Mouse (Mus musculus) heart, embryonic 12.5 days (tissue): ENCODE measurements around the gene Ksr2. TPM values are rescaled to one million over a fixed set of nuclear protein-coding genes. Genes with fewer than 3 reads are reported as not detected.
A peak's percentile ranks its signal among the peaks of the same experiment; 100 is the strongest.

Source experiments
- ATAC-seq: fragments of 200-750 bp; cut with Nextera tagmentation; 2 replicates; pipeline ENCODE4 v1.8.0; 2017; ENCODE audit warnings: moderate TSS enrichment, moderate library complexity; ENCODE audit not compliant: insufficient number of reproducible peaks, low FRiP score
- H3K27ac ChIP-seq: fragments of 300-500 bp; sonication (generic); 2 replicates; pipeline ENCODE4 v1.5.1; 2016; ENCODE audit warnings: mild to moderate bottlenecking, moderate library complexity; ENCODE audit not compliant: poor library complexity, severe bottlenecking
- H3K27me3 ChIP-seq: fragments of 300-500 bp; sonication (generic); replicated peaks from 2 replicates; pipeline ENCODE4 v1.6.1; 2016; ENCODE audit warnings: mild to moderate bottlenecking, moderate library complexity
- H3K36me3 ChIP-seq: fragments of 300-500 bp; sonication (generic); 2 replicates; pipeline ENCODE4 v1.6.1; 2016; ENCODE audit warnings: mild to moderate bottlenecking, moderate library complexity
- H3K4me1 ChIP-seq: fragments of 300-500 bp; sonication (generic); replicated peaks from 2 replicates; pipeline ENCODE4 v1.6.1; 2016; ENCODE audit warnings: mild to moderate bottlenecking
- H3K4me2 ChIP-seq: fragments of 300-500 bp; sonication (generic); 2 replicates; pipeline ENCODE4 v1.6.1; 2016; ENCODE audit warnings: mild to moderate bottlenecking, moderate library complexity
- H3K4me3 ChIP-seq: fragments of 300-500 bp; sonication (generic); 2 replicates; pipeline ENCODE4 v1.5.1; 2016; ENCODE audit warnings: mild to moderate bottlenecking
- H3K9ac ChIP-seq: fragments of 300-500 bp; sonication (generic); 2 replicates; pipeline ENCODE4 v1.6.1; 2016; ENCODE audit warnings: mild to moderate bottlenecking, moderate library complexity
- H3K9me3 ChIP-seq: fragments of 300-500 bp; sonication (generic); replicated peaks from 2 replicates; pipeline ENCODE4 v1.6.1; 2016; ENCODE audit warnings: mild to moderate bottlenecking, moderate library complexity
- WGBS: fragments of 180-500 bp; shearing (Covaris S2); methylation state at CpG from one replicate; pipeline ENCODE4 v1.1.7; 2016; 5-methylcytosine and 5-hydroxymethylcytosine counted together
- polyA plus RNA-seq: library from polyadenylated mRNA; unstranded; fragments of >200 nt; fragmentation: Nextera tagmentation; extraction: Ambion mirVana; gene quantifications from 2 replicates; pipeline ENCODE4 v1.2.1, GENCODE M21; 2016

The Ksr2 gene
- polyA plus RNA-seq, 1 experiment from 2014 or later, result 0.15 TPM

DNA sequence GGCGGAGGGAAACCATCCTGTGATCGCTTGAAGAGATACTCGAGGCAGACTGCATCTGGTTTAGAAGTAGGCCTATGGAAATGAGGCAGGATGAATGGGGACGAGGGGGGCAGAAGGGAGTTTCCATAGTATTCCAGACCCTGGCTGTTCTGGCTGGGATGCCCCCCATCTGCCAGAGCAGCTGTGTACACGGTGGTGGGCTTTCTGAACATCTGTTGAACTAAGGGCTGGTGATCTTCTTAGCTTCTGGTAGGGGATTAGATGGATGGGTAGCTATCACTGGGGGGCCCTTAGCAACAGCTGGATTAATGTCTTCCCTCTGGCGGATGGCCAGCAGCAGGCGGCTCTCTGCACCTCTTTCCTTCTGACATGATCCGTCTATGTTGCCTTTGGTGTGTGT, 276.0 kb downstream of the Ksr2 start:
- no peak overlapping the region for H3K4me3 ChIP-seq
- no peaks in the 10 kb centered on the region; the same call in 1 of the 2 replicates for H3K9me3 ChIP-seq
- WGBS, result 61% methylated on average over 8 of the region's 8 CpGs
- H3K36me3 ChIP-seq, result no peaks in the 10 kb centered on the region
- no peak for ATAC-seq
- no peak overlapping the region for H3K27ac ChIP-seq
- H3K27me3 ChIP-seq, result peaks cover 25% of the 10 kb centered on the region; the same call in 1 of the 2 replicates
- H3K9ac ChIP-seq, result no peak overlapping the region
- H3K4me2 ChIP-seq, result no peak overlapping the region
- H3K4me1 ChIP-seq, result no peaks in the 10 kb centered on the region

DNA sequence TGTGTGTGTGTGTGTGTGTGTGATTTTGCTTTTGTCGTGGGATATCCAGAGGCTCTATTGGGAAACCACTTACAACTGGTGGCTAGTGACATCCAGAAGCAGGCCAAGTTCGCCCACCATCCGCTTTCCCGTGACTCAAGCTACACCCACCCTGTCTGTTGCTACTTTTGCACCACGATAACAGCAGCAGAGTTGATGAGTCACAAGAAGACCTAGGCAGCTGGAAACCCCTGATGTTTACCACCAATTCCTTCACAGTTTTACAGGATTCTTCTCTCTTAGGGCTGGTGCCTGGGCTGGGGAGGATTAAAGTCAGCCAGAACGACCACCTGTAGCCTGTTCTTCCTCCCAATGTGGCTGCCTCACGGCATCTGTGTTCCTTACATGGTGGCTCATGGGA, 277.5 kb downstream of the Ksr2 start:
- Histone ChIP-seq H3K9me3 (no peaks in the 10 kb centered on the region; the same call in 1 of the 2 replicates), H3K27ac (no peak overlapping the region), H3K4me3 (no peak overlapping the region), H3K27me3 (peaks cover 25% of the 10 kb centered on the region; the same call in 1 of the 2 replicates), H3K36me3 (no peaks in the 10 kb centered on the region), H3K4me2 (no peak overlapping the region), H3K4me1 (no peaks in the 10 kb centered on the region), H3K9ac (no peak overlapping the region)
- 52% methylated on average over 7 of the region's 7 CpGs for WGBS
- no peak for ATAC-seq

DNA sequence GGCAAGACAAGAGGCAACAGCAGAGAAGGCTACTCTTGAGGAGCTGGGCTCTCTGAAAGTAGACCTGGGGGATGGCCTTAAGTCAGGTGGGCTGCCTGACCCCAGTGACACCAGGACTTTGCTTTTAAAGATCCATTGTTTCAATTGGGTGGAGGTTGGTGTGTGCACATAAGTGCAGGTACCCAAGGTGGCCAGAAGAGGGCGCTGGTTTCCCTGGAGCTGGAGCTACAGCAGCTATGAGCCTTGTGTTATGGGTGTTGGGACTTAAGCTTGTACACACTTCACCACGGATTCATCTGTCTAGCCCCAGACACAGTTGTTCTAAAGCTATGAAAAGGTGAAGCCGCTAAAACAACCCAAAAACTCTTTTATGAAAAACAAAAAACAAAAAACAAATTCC, 279.8 kb downstream of the Ksr2 start:
- H3K9me3 ChIP-seq, result no peaks in the 10 kb centered on the region; the same call in 1 of the 2 replicates
- no peak overlapping the region for H3K4me2 ChIP-seq
- no peak overlapping the region for H3K9ac ChIP-seq
- H3K4me3 ChIP-seq, result no peak overlapping the region
- no peak overlapping the region for H3K27ac ChIP-seq
- no peak for ATAC-seq
- peaks cover 20% of the 10 kb centered on the region; the same call in 1 of the 2 replicates for H3K27me3 ChIP-seq
- 67% methylated on average over 3 of the region's 3 CpGs for WGBS
- H3K36me3 ChIP-seq, result no peaks in the 10 kb centered on the region
- H3K4me1 ChIP-seq, result no peaks in the 10 kb centered on the region

DNA sequence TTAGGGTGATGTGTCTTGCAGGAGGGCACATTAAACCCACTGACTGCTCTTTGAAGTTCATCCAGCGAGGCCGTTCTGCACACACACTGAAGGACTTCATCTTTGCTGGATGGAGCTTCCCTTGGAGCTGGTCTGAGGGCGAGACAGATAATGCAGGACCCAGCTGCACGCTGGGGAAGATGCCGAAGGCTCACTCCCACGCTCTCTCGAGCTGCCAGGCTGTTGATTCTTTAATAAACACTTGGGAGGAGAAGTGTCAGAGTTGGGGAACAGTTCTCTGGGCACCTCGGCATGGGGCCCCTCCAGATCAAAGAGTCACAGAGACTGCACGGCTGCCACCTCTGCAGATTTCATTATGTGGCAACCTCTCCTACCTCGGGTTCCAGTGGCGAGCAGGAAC, 280.8 kb downstream of the Ksr2 start:
- H3K27ac ChIP-seq, result no peak overlapping the region
- WGBS, result 29% methylated on average over 11 of the region's 11 CpGs
- H3K9ac ChIP-seq, result no peak overlapping the region
- no peaks in the 10 kb centered on the region for H3K4me1 ChIP-seq
- no peaks in the 10 kb centered on the region for H3K36me3 ChIP-seq
- no peak overlapping the region for H3K4me2 ChIP-seq
- H3K27me3 ChIP-seq, result peaks cover 14% of the 10 kb centered on the region; the same call in 1 of the 2 replicates
- no peak overlapping the region for H3K4me3 ChIP-seq
- ATAC-seq, result no peak
- H3K9me3 ChIP-seq, result no peaks in the 10 kb centered on the region; the same call in 1 of the 2 replicates

DNA sequence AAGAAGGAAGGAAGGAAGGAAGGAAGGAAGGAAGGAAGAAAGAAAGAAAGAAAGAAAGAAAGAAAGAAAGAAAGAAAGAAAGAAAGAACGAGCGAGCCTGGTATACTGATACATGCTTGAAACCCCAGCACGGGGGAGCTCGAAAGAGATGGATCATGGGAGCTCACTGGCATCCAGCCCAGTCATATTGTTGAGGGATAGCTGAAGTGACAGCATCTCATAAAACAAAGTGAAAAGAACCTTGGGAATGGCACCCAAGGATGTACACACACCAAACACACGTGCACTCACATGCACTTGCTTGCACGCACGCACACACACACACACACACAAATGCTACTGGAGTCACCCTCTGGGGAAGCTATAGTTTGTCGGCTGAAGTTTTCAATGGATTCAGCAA, 282.6 kb downstream of the Ksr2 start:
- H3K36me3 ChIP-seq, result no peaks in the 10 kb centered on the region
- no peak overlapping the region for H3K4me2 ChIP-seq
- H3K9me3 ChIP-seq, result no peaks in the 10 kb centered on the region; the same call in 1 of the 2 replicates
- no peak overlapping the region for H3K4me3 ChIP-seq
- H3K4me1 ChIP-seq, result no peaks in the 10 kb centered on the region
- 90% methylated on average over 8 of the region's 8 CpGs for WGBS
- no peak overlapping the region for H3K9ac ChIP-seq
- H3K27ac ChIP-seq, result no peak overlapping the region
- 0 out of 2 replicates have a peak, but pooled peaks cover 10% of the 10 kb centered on the region for H3K27me3 ChIP-seq
- ATAC-seq, result no peak

DNA sequence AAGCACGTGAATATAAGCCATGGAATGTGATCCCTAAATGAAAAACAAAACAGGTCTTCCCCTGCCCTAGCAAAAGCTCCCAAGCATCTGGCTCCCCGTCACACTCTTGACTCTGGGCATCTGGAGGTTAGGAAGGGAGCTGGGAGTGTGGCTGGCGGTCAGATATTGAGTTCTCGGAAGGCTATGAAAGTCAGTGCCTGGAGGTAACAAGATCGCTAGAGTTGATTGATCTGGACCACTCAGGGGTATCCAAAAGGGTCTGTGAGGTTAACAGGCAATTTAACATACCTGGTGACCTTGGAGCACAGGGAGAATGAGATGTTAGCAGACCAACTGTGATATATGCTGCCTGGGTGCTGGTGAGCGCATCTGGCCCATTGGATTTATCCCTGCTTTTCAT, 283.8 kb downstream of the Ksr2 start:
- H3K4me3 ChIP-seq, result no peak overlapping the region
- H3K27me3 ChIP-seq, result 0 out of 2 replicates have a peak, but pooled peaks cover 10% of the 10 kb centered on the region
- no peaks in the 10 kb centered on the region; the same call in 1 of the 2 replicates for H3K9me3 ChIP-seq
- WGBS, result 70% methylated on average over 6 of the region's 6 CpGs
- no peak overlapping the region for H3K4me2 ChIP-seq
- ATAC-seq, result no peak
- no peaks in the 10 kb centered on the region for H3K4me1 ChIP-seq
- no peak overlapping the region for H3K27ac ChIP-seq
- H3K36me3 ChIP-seq, result no peaks in the 10 kb centered on the region
- H3K9ac ChIP-seq, result no peak overlapping the region

DNA sequence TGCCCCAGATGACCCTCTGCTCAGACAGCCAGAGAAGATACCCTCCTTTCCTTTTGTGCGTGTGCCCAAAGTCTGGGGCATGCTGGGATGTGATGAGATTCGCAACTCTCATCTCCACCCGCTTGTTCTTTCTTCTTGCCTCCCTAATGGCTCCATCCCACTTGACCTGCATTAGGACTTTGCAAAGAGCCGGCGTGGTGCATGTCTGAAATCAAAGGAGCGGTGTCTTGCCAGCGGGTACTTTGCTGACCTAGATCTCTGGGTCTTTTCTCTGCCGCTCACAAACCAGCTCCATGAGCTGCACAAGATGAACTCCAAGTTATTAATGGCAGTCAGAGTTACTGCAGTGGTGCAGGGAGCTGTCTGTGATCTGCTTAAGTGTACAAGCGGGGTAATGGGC, 290.6 kb downstream of the Ksr2 start:
- WGBS, result 68% methylated on average over 9 of the region's 9 CpGs
- no peaks in the 10 kb centered on the region for H3K27me3 ChIP-seq
- no peaks in the 10 kb centered on the region for H3K36me3 ChIP-seq
- peaks cover 7% of the 10 kb centered on the region for H3K9me3 ChIP-seq
- ATAC-seq, result no peak
- no peaks in the 10 kb centered on the region for H3K4me1 ChIP-seq
- H3K4me2 ChIP-seq, result no peak overlapping the region
- H3K4me3 ChIP-seq, result no peak overlapping the region
- no peak overlapping the region for H3K27ac ChIP-seq
- no peak overlapping the region for H3K9ac ChIP-seq

DNA sequence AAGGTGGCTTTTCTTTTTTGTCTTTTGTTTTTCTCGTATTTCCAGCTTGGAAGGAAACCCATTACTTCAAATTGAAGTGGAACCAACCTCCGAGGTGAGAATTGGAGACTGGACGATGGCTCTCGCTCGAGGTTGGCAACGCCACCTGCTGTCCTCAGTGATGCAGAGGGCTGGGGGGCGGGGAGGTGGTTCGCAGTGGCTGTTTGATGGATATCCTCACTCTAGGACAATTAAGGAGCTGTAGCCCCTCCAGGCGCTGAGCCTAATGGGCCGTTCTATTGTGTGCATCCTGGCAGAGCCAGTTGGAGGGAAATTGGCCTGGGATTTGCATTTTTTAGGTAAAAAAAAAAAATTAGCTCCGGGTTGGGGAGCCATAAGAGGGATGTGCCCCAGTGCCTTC, 292.8 kb downstream of the Ksr2 start:
- no peak overlapping the region for H3K27ac ChIP-seq
- 58% methylated on average over 11 of the region's 11 CpGs for WGBS

DNA sequence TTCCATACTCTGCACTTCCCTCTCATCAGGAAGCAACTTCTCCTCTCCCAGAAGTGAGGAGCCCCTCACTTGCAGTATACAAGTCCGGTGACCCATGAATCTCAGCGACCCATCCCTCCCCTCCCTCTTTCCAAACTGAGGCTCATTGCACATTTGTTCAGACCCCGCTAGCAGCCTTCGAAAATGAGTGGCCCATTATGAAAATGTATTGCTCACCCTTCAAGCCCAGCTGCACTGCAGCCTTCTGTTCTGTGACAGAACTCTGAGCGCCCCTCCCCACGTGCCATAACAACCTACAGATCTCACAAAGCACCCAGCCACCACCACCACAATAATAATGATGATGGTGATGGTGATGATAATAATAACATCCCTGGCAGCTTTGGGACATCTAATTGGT, 295.5 kb downstream of the Ksr2 start:
- Histone ChIP-seq H3K9ac (no peak overlapping the region), H3K4me1 (peaks cover 13% of the 10 kb centered on the region), H3K4me2 (no peak overlapping the region), H3K9me3 (peaks cover 7% of the 10 kb centered on the region), H3K27me3 (no peaks in the 10 kb centered on the region), H3K36me3 (no peaks in the 10 kb centered on the region), H3K27ac (no peak overlapping the region), H3K4me3 (no peak overlapping the region)
- ATAC-seq, result no peak
- WGBS, result 89% methylated on average over 6 of the region's 6 CpGs

More for the DNA sequence above, 292.8 kb downstream of the Ksr2 start:
- ATAC-seq, result no peak
- H3K9ac ChIP-seq, result no peak overlapping the region
- H3K27me3 ChIP-seq, result no peaks in the 10 kb centered on the region
- H3K36me3 ChIP-seq, result no peaks in the 10 kb centered on the region
- no peak overlapping the region for H3K4me3 ChIP-seq
- no peak overlapping the region for H3K4me2 ChIP-seq
- H3K9me3 ChIP-seq, result peaks cover 7% of the 10 kb centered on the region
- peaks cover 3% of the 10 kb centered on the region for H3K4me1 ChIP-seq

DNA sequence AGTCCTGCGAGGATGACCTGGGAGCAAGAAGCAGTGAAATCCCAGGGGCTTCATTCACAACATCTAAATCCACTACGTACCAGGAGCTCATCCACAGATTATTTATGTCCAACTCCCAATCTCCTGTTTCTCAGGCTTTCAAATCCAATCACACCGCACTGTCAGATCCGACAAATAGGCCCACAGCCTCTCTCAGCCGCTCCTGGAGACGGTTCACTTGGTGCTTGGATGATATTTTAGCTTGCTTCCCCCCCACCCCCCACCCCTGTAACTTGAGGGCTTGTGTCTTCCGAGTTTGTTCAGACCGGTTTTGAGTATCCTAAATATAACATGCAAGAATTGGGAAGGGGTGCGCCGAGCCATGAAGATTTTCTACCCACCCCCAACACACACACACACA, 297.8 kb downstream of the Ksr2 start:
- peak overlapping the region; percentile 54 for H3K4me2 ChIP-seq
- WGBS, result 69% methylated on average over 10 of the region's 10 CpGs
- no peaks in the 10 kb centered on the region for H3K27me3 ChIP-seq
- no peak overlapping the region for H3K9ac ChIP-seq
- H3K4me3 ChIP-seq, result no peak overlapping the region
- peaks cover 7% of the 10 kb centered on the region for H3K9me3 ChIP-seq
- H3K27ac ChIP-seq, result no peak overlapping the region
- H3K36me3 ChIP-seq, result no peaks in the 10 kb centered on the region
- peaks cover 17% of the 10 kb centered on the region for H3K4me1 ChIP-seq
- ATAC-seq, result no peak

DNA sequence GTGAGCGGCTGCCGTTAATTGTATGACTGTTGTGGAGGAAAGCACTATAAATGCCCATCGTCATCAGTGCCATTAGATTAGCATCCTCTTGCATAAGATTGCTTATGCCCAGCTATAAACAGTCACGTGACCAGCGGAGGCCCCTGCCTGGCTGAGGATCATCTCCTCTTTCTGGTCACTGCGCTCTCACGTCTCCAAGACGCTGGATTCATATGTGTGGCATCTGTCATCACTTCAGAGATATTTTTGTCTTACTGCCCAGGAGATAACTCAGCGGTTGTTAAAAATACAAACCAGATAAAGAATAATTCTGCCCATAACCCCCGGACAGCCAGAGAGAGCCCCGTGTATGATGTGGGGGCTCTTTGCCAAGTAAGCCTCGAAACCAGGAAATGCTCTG, 298.4 kb downstream of the Ksr2 start:
- ATAC-seq, result peak; percentile 49; the same call in 1 of the 2 replicates
- H3K4me2 ChIP-seq, result peak overlapping the region; percentile 54

DNA sequence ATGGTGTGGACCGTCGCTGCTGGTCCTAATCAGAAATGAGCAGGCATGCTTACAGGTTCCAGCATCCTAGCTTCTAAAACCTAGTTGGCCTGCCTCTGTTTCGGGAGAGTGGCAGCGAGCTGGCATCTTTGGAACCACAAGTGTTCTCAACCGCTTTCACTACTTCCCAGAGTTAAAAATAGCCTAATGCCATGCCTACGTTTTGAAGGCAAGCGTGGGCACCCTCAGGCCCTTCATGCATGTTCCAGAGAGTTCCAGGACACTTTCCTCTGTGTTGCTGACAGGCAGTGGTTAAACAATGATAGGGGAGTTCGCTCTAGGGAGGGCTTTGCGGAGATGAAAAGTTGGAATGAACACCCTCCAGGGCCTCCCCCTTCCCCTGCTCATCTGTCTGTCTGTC, 303.3 kb downstream of the Ksr2 start:
- 67% methylated on average over 9 of the region's 9 CpGs for WGBS
- Histone ChIP-seq H3K27me3 (0 out of 2 replicates have a peak, but pooled peaks cover 12% of the 10 kb centered on the region), H3K36me3 (no peaks in the 10 kb centered on the region), H3K4me2 (no peak overlapping the region), H3K27ac (no peak overlapping the region), H3K4me3 (no peak overlapping the region), H3K4me1 (peaks cover 10% of the 10 kb centered on the region), H3K9ac (no peak overlapping the region), H3K9me3 (no peaks in the 10 kb centered on the region)
- no peak for ATAC-seq

More for the DNA sequence above, 298.4 kb downstream of the Ksr2 start:
- H3K27ac ChIP-seq, result no peak overlapping the region
- no peaks in the 10 kb centered on the region for H3K27me3 ChIP-seq
- peaks cover 7% of the 10 kb centered on the region for H3K9me3 ChIP-seq
- no peak overlapping the region for H3K9ac ChIP-seq
- no peak overlapping the region for H3K4me3 ChIP-seq
- no peaks in the 10 kb centered on the region for H3K36me3 ChIP-seq
- H3K4me1 ChIP-seq, result peaks cover 17% of the 10 kb centered on the region
- WGBS, result 29% methylated on average over 12 of the region's 12 CpGs
